Mouse (Mus musculus): Measurements from ENCODE around the gene S100a16.

GRCm38 (mm10) chr3:90497597-90497996 is 39.5 kb upstream of the S100a16 start:
- no peak for TF ChIP-seq CTCF (IDR thresholded peaks at IDR 0.05; ENCODE audit: extremely low read depth, insufficient read depth, low read length)
- TF ChIP-seq POLR2A (IDR thresholded peaks at IDR 0.05; ENCODE audit: extremely low read depth, insufficient read depth, low read length): no peak
